Mouse (Mus musculus): ENCODE measurements around the gene Mipep.

The Mipep gene

GRCm38 (mm10) chr14:60784427-60785315 lies at the start of gene Mipep:
Gene Mipep, plus strand, starts transcription at chr14:60784573.
- peak; percentile 97 for DNase-seq (ENCODE audit: low read depth, low spot score)

DNA sequence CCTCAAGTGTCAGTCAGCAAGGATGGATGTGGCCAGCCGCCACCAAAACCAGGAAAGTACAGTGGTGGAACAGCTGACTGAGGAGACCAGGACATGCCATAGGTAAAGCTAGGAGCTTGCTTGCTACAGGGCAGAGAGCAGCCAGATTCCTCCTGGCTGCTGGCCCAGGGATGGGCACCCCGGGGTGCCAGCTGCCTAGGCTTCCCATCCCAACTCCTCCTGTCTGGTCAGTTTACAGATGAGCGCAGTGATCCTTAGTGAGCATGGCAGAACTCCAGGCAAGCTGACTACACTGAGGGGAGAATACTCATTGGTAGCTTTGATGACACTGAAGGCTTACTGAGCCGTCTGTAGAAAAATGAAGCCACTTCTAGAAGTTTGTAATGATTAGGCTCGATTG lies 49.2 kb upstream of the Mipep start:
- DNase-seq (ENCODE audit: low read depth, low spot score), result peak; percentile 43

DNA sequence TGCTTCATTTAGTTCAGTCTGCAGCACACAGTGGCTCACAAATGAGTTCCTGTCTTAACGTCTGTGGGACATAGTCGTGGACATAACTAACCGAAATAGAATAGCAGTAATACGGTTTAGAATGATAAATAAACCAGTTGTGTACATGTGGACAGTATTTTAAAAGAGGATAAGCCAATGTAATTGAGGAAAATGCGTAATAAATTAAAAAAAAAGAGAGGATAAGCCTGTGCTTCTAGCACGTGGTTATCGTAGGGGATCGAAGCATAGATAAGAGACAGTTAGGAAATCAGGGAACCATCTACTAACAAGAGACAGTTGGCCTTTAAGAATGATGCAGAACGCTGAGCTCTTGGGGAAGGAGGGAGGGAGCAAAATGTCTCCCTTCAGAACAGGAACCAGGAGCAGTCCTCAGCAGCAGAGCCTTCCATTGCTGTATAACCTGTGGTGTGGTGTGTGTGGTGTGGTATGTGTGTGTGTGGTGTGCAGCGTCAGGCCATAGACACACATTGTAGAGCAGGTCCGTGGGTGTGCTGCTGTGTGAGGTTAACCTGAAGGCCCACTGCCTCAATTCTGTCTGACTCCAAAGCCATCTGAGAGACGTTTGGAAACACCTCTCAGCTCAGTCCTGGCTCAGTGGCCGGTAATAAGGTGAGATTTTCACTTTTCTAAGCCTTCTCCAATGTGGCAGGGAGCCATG lies 48.4 kb upstream of the Mipep start:
- no peak for DNase-seq (ENCODE audit: low read depth, low spot score)

- peak; percentile 50 for DNase-seq (ENCODE audit: low read depth, low spot score)
Measured at GRCm38 (mm10) chr14:60736591-60737192, 47.7 kb upstream of the Mipep start.

- no peak for DNase-seq (ENCODE audit: low read depth, low spot score)
Measured at GRCm38 (mm10) chr14:60737202-60737611, 47.2 kb upstream of the Mipep start.

DNA sequence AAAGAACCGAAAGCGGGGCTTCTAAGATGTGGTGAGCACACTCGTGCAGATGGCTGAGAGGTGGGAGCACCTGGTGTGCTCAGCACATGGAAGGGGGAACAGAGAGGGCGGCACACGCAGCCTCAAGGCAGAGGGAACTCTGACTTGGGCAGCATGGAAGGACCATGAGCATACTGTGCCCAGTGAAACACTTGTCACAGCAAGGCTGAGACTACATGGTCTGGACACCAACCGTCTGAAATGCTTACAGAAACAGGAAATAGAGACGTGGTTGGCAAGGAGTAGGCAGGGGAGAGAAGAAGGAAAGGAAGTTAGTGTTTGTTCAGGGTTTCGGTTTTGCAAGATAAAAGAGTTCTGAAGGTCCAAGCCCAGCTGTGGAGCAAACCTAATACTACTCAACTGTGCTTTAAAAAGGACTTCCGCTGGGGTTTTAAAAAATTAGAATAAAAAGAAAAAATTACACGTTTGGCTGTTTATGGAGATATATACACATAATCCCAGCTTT lies 45.9 kb upstream of the Mipep start:
- peak; percentile 39 for DNase-seq (ENCODE audit: low read depth, low spot score)

- no peak for DNase-seq (ENCODE audit: low read depth, low spot score)
Measured at GRCm38 (mm10) chr14:60739155-60739554, 45.2 kb upstream of the Mipep start.

- peak; percentile 65 for DNase-seq (ENCODE audit: low read depth, low spot score)
Measured at GRCm38 (mm10) chr14:60739616-60740015, 44.8 kb upstream of the Mipep start.

GRCm38 (mm10) chr14:60740507-60740906 lies 43.9 kb upstream of the Mipep start:
- no peak for DNase-seq (ENCODE audit: low read depth, low spot score)

DNA sequence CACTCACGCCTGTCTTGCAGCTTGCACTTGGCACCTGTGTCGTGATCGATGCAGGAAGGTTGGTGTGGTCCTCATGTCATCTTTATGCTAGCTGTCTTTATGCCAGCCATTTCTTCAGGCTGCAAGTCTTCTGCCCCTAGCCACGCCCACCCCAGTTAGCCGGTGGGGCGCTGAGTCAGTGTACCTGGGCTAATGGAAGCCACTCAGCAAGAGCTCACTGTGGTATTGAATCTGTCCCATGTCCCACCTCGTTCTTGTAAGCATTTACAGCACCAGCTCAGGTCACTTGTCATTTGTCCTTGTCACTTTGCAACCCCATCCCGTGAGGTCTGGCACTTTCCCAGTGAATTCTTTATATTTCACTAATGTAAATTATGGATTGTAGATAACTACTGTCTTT lies 43.3 kb upstream of the Mipep start:
- DNase-seq (ENCODE audit: low read depth, low spot score), result no peak

GRCm38 (mm10) chr14:60741490-60741981 lies 42.8 kb upstream of the Mipep start:
- DNase-seq (ENCODE audit: low read depth, low spot score), result peak; percentile 62

GRCm38 (mm10) chr14:60743681-60744080 lies 40.7 kb upstream of the Mipep start:
- no peak for DNase-seq (ENCODE audit: low read depth, low spot score)

DNA sequence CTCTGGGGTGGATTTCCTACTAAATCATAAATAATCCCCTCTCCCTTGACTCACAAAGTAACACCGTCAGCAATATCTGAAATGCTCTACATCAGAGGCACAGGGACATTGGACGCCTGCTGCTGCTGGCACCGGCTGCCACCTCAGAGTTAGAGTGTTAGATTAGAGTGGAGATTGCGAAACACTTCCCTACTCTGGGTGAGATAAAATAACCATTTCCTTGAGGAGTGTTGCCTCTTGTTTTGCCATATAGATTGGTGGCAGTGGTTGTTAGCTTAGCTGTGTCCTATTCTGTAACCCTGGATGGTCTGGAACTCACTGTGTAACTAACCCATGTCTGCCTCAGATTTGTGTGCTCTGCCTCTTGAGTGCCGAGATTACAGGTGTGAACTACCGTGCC lies 39.2 kb upstream of the Mipep start:
- DNase-seq (ENCODE audit: low read depth, low spot score), result no peak

DNA sequence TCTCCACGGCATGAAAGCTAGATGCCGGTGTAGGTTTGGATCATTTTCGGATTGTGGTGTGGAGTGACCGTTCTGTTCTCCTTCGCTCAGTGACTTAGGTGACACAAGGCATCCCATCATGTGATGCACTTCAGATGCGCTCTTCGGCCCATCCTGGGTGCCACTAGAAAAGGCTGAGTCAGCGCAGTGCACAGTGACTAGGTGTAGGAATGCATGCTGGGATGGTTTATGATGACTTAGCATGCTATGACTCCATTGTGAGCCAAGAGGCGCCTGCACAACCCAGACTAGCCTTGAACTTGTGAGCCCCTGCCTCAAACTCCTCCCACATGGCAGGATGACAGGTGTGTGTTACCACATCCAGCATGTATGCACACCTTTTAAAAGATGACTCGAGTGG lies 38.2 kb upstream of the Mipep start:
- DNase-seq (ENCODE audit: low read depth, low spot score), result no peak

GRCm38 (mm10) chr14:60747154-60747870 lies 37.1 kb upstream of the Mipep start:
- no peak for DNase-seq (ENCODE audit: low read depth, low spot score)

GRCm38 (mm10) chr14:60749880-60750279 lies 34.5 kb upstream of the Mipep start:
- no peak for DNase-seq (ENCODE audit: low read depth, low spot score)

DNA sequence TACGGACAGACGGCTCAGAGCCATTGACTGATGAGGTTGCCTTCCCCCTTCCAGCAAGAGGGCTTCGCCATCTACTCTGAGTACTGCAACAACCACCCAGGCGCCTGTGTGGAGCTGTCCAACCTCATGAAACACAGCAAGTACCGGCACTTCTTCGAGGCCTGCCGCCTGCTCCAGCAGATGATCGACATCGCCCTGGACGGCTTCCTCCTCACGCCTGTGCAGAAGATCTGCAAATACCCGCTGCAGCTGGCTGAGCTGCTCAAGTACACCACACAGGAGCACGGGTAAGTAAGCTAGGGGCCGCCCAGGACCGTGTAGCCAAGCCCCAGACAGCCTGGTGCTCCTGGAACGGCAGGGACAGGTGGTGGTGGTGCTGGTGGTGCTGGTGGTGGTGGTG lies 32.8 kb upstream of the Mipep start:
- no peak for DNase-seq (ENCODE audit: low read depth, low spot score)

GRCm38 (mm10) chr14:60752892-60753800 lies 31.2 kb upstream of the Mipep start:
- peak; percentile 44 for DNase-seq (ENCODE audit: low read depth, low spot score)

DNA sequence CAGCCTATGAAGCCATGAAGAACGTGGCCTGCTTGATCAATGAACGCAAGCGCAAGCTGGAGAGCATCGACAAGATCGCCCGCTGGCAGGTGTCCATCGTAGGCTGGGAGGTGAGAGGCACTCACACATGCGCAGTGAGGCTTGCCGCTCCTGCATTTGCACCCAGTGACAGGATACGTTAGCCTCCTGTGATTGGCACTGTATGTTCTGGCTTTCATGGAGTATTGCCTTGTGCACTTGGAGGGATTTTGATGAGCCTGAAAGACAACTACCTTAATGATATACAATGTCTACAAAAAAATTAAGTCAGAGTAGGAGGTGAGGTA lies 30.6 kb upstream of the Mipep start:
- no peak for DNase-seq (ENCODE audit: low read depth, low spot score)

DNA sequence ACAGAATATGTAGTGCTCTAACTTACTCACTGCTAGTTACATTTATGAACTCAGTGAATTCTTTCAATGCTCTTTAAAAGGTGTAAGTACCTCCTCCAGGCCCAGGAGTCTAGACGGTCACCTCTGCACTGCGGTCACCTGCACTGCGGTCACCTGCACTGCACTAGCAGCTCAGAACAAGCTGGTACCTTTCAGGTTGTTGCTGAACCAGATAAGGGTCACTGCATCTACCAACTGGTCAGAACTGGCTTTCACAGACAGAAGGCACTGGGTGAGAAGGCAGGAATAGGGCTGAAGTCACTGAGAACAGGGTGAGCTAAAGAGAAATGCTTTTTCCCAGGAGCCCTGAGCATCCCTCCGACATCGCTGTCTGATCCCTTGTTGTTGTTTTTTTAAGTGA lies 29.7 kb upstream of the Mipep start:
- DNase-seq (ENCODE audit: low read depth, low spot score), result no peak

DNA sequence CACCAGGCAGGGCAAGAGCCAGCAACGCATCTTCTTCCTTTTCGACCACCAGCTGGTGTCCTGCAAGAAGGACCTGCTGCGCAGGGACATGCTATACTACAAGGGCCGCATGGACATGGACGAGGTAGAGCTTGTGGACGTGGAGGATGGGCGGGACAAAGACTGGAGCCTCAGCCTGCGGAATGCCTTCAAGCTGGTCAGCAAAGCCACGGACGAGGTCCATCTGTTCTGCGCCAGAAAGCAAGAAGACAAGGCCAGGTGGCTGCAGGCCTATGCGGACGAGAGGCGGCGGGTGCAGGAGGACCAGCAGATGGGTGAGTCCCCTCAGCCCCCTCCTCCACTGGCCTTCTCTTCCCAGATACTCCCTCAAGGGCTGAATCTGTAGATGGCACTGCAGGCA lies 28.1 kb upstream of the Mipep start:
- DNase-seq (ENCODE audit: low read depth, low spot score), result peak; percentile 94
